Mouse (Mus musculus): Measurements from ENCODE around the gene Slc30a9.

Slc30a9 gene

DNA sequence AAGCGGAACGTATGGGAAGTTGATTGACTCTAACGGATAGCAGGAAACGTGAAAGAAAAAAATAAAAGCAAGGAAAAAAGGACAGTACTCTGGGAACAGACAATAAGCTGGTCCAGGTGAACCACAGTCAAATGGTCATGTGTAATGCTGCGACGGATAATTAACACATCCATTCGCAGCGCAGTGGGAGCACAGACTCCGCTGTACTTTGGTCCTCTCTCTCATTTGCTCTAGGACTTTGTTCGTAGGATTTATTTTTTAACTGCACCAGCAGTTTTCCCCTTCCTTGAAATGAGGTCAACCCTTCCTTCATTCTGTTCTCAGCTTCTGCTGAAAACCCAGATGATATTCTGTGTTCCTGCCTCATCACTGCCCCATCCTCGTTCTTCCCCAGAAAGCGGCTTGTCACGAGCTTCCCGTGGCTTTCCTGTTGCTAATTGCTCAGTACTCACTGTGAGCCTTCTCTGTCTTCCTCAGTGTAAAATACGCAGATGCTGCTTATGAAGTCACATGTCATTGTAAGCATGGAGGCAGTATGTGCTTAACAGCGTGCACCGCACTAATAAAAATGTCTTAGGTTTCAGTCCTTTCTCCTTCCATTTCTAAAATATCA, 15.0 kb downstream of the Slc30a9 start:
- DNase-seq = no peak

DNA sequence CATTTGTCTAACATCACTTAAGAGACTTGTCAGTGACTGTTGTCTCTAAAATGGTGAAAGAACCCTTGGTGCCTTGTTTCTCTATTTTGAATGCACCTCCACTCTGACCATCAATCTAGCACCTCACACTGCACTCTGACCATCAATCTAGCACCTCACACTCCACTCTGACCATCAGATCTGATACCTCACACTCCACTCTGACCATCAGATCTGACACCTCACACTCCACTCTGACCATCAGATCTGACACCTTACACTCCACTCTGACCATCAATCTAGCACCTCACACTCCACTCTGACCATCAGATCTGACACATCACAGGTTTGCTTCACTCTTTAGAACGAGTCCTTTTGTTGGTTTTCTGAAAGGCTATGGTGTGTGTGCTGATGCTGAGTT, 17.3 kb downstream of the Slc30a9 start:
- DNase-seq = no peak

DNA sequence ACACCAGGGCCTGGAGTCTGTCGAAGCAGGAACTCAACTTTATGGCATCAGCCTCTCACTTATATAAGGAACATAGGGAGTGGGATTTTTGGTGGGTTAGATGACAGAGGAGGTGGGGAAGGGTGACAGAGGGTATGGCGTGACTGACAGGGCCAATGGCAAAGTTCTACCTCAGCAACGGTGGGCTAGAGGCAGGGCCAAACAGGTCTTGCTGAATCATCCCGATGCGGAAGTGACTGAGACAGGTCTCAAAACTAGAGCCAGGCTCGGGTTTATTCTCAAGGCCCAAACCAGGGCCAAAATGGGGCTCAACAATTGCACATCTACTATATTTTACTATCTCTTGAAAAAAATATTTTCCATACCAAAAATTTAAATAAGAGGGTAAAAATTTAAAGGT, 34.1 kb downstream of the Slc30a9 start:
- DNase-seq = no peak

GRCm38 (mm10) chr5:67347060-67347459, 40.3 kb downstream of the Slc30a9 start:
- no peak for DNase-seq

GRCm38 (mm10) chr5:67348949-67349348, 42.2 kb downstream of the Slc30a9 start:
- DNase-seq = no peak

DNA sequence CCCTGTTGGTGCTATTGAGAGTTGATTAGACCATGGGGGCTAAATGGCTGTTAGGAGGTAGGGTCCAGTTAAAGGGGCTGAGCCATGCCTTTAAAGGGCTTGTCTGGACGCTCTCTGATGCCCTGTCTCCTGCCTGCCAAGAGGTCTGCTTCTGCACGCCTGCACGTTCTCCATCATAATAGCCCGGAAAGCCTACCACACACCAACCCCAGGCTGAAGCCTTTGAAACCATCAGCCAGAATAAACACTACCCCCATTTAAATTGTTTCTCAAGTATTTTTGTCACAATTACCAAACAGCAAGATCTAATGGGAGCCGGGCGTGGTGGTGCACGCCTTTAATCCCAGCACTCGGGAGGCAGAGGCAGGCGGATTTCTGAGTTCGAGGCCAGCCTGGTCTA, 55.6 kb downstream of the Slc30a9 start:
- DNase-seq = no peak

- DNase-seq = no peak
Observed at GRCm38 (mm10) chr5:67362931-67363330, 56.2 kb downstream of the Slc30a9 start.

DNA sequence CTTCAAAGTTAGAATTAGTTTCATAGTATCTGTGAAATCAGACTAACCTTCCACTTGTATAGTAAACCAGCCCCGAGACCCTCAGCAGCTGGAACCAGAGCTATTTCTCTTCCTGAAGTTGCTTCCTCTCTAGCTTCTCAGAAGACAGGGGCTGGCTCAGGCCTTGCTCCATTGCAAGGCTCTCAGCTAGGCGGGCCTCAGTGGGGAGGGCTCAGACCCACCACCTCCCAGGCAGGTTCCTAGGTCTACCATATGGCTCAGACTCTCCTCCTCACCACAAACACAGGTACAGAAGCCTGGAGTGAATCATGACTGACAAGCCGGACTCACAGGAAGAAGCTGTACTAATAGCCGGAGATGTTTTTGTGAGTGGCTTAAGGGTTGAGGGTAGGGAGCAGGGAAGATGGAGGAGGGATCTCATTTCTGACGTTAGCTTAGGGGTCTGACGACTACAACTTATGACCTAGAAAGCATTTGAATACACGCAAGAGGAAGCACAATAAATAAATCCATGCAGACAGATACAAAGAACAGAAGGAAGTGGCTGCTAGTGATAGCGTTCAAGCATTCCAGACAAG, 70.4 kb downstream of the Slc30a9 start:
- no peak for DNase-seq

DNA sequence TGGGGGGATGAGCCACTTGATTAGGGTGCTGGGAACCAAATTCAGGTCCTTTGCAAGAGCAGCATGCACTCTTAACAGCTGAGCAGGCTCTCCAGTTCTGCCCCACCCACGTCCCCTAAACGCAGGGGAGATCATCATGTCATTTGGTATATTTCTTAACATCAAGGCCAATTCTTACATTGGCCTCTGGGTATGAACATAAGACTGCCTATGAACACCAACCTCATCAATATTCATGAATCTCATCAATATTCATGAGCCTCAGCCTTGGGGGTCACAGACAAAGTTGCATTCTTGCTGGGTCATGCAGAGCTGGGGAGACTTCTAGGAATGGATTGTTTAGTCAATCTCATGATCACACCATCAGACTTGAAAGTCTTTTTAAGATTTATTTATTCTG, 74.9 kb downstream of the Slc30a9 start:
- no peak for DNase-seq

GRCm38 (mm10) chr5:67382556-67382955, 75.8 kb downstream of the Slc30a9 start:
- DNase-seq = no peak

DNA sequence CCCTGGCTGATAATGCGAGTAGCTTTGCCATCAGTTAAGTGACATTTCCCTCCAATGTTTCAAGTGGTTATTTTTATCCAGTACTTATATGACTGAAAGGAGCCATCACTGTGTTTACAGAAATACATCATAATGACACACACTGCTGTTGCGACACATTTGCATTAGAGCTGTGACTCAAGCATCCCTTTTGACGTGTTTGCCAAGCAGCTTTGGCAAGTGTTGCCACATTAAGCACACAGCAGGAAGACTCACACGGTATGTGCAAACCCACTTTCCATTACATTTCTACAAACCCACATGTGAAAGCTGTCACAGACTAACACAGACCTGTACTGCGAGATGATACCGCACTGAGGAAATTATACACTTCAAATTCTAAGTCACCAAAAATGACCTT, 87.2 kb downstream of the Slc30a9 start:
- DNase-seq = peak; percentile 12

GRCm38 (mm10) chr5:67395211-67395851, 88.6 kb downstream of the Slc30a9 start:
- peak; percentile 31 for DNase-seq

DNA sequence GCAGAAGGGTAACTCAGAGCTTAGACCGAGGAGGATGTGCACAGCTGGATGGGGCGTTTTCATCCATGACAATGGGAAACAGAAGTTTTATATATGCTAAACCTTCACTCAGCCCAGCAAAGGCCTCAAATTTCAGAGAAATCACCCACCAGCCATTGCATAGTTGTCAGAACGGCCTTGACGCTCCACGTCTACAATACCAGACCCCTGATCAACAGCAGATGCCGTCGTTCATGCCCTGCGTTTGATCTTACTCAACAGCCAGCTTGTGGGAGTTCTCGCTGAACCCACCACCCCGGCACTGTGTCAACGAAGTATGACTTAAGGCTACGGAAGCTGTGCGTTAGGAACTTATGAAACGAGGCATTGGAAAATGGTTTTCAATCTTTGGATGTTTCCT, 90.4 kb downstream of the Slc30a9 start:
- DNase-seq = no peak

GRCm38 (mm10) chr5:67399876-67400607, 93.3 kb downstream of the Slc30a9 start:
- DNase-seq = no peak

GRCm38 (mm10) chr5:67400608-67401480, 94.1 kb downstream of the Slc30a9 start:
- no peak for DNase-seq

- no peak for DNase-seq
Observed at GRCm38 (mm10) chr5:67401612-67402011, 94.9 kb downstream of the Slc30a9 start.

- peak; percentile 57 for DNase-seq
Observed at GRCm38 (mm10) chr5:67404380-67404779, 97.6 kb downstream of the Slc30a9 start.

GRCm38 (mm10) chr5:67404919-67405318, 98.2 kb downstream of the Slc30a9 start:
- DNase-seq = no peak

All from thymus, postnatal 14 days (tissue).